Mouse (Mus musculus) adipose tissue, adult 10 weeks (tissue): Measurements from ENCODE around the gene Kctd18. TPM values are rescaled to one million over a fixed set of nuclear protein-coding genes. Genes with fewer than 3 reads are reported as not detected.

Experiments
- polyA plus RNA-seq: library from polyadenylated mRNA; stranded (reverse); fragments of 350-450 nt; fragmentation: Illumina TruSeq; extraction: RNeasy Lipid Tissue Mini Kit (QIAGEN cat#74804); gene quantifications from one replicate; pipeline ENCODE4 v1.2.3, GENCODE M21; 2014; ENCODE audit warnings: low read depth, low replicate concordance

Gene Kctd18
- 13.6 TPM for polyA plus RNA-seq

DNA sequence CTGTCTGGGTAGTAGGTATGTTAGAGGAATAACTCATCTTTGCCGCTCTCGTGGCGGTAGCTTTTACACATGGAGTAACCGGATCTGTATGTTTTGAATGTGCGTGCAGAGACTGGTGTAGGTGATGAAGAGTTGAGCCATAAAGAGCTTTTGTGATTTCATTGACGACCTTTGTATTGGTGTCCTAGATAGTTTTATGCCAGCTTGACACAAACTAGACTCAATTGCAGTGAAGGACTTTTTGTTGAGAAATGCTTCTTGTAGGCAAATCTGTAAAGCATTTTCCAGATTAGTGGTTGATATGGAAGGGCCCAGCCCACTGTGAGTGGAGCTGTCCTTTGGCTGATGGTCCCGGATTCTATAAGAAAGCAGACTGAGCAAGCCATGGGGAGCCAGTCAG is at the start of gene Kctd18:
Kctd18 (minus strand) TSS at position 101 of the 400 bp plus-strand sequence.

GRCm38 (mm10) chr1:58029636-58030117 is 10.9 kb upstream of the Kctd18 start, which contains the start of gene Aox1:
Gene Aox1 (plus strand): TSS chr1:58029931.

DNA sequence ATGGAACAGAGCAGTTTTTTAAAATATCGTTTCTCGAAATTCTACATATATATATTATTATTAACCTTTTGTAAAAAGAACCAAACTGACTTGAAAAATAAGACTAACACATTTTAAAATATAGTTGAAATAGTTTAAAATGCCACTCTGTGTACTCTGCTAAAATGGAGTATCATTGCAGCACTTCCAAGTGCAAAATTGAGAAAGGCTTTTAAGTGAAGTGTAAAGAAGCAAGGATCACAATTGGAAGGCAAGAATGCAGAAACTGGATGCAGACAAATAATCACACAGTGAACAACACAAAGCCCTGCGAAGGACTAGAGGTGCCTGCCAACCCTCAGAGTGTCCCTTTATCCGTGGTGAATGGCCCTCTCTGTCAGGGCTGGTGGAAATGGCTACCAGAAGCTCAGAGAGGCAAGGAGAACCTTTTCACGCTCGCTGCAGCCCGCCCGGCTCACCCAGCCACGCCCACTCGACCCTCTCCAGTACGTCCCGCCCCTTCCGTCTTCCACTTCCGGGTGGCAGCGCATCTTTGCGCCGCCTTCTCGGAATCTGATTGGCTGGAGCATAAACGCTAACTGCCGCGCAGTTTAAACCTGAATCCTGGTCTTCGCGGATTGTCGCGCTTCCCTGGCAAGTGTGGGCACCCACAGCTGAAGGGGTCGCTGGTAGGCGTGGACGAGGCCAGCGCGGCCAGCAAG is 23.2 kb downstream of the Kctd18 start, which contains the start of gene Sgo2a:
Sgo2a (plus strand) TSS at position 540 of the 701 bp plus-strand sequence.

Other genes starting within 250 kb of the Kctd18 start
- 6.7 TPM for gene Spats2l, start 244.8 kb downstream of the Kctd18 start, polyA plus RNA-seq
- 0.91 TPM for gene Sgo2a, start 23.0 kb downstream of the Kctd18 start, polyA plus RNA-seq
- gene Aox1, start 11.0 kb upstream of the Kctd18 start, polyA plus RNA-seq = 31.3 TPM
- gene Aox3, start 94.2 kb upstream of the Kctd18 start, polyA plus RNA-seq = 2.4 TPM
- not detected for gene Aox4, start 191.4 kb upstream of the Kctd18 start, polyA plus RNA-seq